Mouse (Mus musculus): ENCODE results near the gene Tle4. TPM values are rescaled to one million over a fixed set of nuclear protein-coding genes. Genes with fewer than 3 reads are reported as not detected.

Gene Tle4
- total and polyA plus RNA-seq, 3 experiments: 13.2 to 32.7 (median 15.4) TPM

GRCm38 (mm10) chr19:14449738-14450137, 148.1 kb downstream of the Tle4 start:
- Histone ChIP-seq H3K4me1 (ENCODE audit: insufficient read depth, low read depth, low read length) (no peaks in the 10 kb centered on the region), H3K27me3 (ENCODE audit: insufficient read depth, low read length) (no peaks in the 10 kb centered on the region), H3K36me3 (replicated peaks) (peaks cover 61% of the 10 kb centered on the region), H3K9me3 (replicated peaks) (no peaks in the 10 kb centered on the region), H3K4me3 (ENCODE audit: low read depth, low read length) (no peak overlapping the region)
- DNase-seq (ENCODE audit: low spot score) (no peak), ATAC-seq (ENCODE audit: extremely low read depth, insufficient number of reproducible peaks, low FRiP score, poor library complexity, severe bottlenecking) (peak; percentile 34; the same call in 1 of the 2 replicates)
- TF ChIP-seq CTCF (IDR thresholded peaks at IDR 0.05; ENCODE audit: low read depth, low read length) (no peak), TAL1 (conservative IDR thresholded peaks at IDR 0.05; ENCODE audit: low read depth, low read length) (no peak), GATA1 (IDR thresholded peaks at IDR 0.05; ENCODE audit: borderline replicate concordance, low read length) (no peak), GATA2 (IDR thresholded peaks at IDR 0.05; ENCODE audit: borderline replicate concordance, low read depth, low read length) (no peak), POLR2AphosphoS5 (IDR thresholded peaks at IDR 0.05; ENCODE audit: insufficient replicate concordance, low read depth, low read length) (no peak)

- H3K4me1 ChIP-seq (ENCODE audit: insufficient read depth, low read depth, low read length): no peaks in the 10 kb centered on the region
- H3K4me3 ChIP-seq (ENCODE audit: low read depth, low read length): no peak overlapping the region
- TF ChIP-seq GATA1 (IDR thresholded peaks at IDR 0.05; ENCODE audit: borderline replicate concordance, low read length): no peak
- no peak for TF ChIP-seq CTCF (IDR thresholded peaks at IDR 0.05; ENCODE audit: low read depth, low read length)
- TF ChIP-seq TAL1 (conservative IDR thresholded peaks at IDR 0.05; ENCODE audit: low read depth, low read length): no peak
- no peak for TF ChIP-seq GATA2 (IDR thresholded peaks at IDR 0.05; ENCODE audit: borderline replicate concordance, low read depth, low read length)
- no peak for TF ChIP-seq POLR2AphosphoS5 (IDR thresholded peaks at IDR 0.05; ENCODE audit: insufficient replicate concordance, low read depth, low read length)
- DNase-seq (ENCODE audit: low spot score) (no peak), ATAC-seq (ENCODE audit: extremely low read depth, insufficient number of reproducible peaks, low FRiP score, poor library complexity, severe bottlenecking) (no peak)
- H3K27me3 ChIP-seq (ENCODE audit: insufficient read depth, low read length): no peaks in the 10 kb centered on the region
- peaks cover 50% of the 10 kb centered on the region for H3K36me3 ChIP-seq (replicated peaks)
- H3K9me3 ChIP-seq (replicated peaks): no peaks in the 10 kb centered on the region
Observed at GRCm38 (mm10) chr19:14448586-14448985, 149.3 kb downstream of the Tle4 start.

- peaks cover 39% of the 10 kb centered on the region for H3K36me3 ChIP-seq (replicated peaks)
Observed at GRCm38 (mm10) chr19:14447474-14447873, 150.4 kb downstream of the Tle4 start.

GRCm38 (mm10) chr19:14441861-14442260, 156.0 kb downstream of the Tle4 start:
- Histone ChIP-seq H3K9me3 (replicated peaks) (no peaks in the 10 kb centered on the region), H3K4me3 (ENCODE audit: low read depth, low read length) (no peak overlapping the region)
- no peak for ATAC-seq (ENCODE audit: extremely low read depth, insufficient number of reproducible peaks, low FRiP score, poor library complexity, severe bottlenecking)

More at GRCm38 (mm10) chr19:14447474-14447873, 150.4 kb downstream of the Tle4 start:
- H3K27me3 ChIP-seq (ENCODE audit: insufficient read depth, low read length): no peaks in the 10 kb centered on the region
- no peaks in the 10 kb centered on the region for H3K9me3 ChIP-seq (replicated peaks)
- no peak for ATAC-seq (ENCODE audit: extremely low read depth, insufficient number of reproducible peaks, low FRiP score, poor library complexity, severe bottlenecking)
- no peak overlapping the region for H3K4me3 ChIP-seq (ENCODE audit: low read depth, low read length)
- no peak for TF ChIP-seq POLR2AphosphoS5 (IDR thresholded peaks at IDR 0.05; ENCODE audit: insufficient replicate concordance, low read depth, low read length)
- no peak for TF ChIP-seq TAL1 (conservative IDR thresholded peaks at IDR 0.05; ENCODE audit: low read depth, low read length)
- no peak for TF ChIP-seq CTCF (IDR thresholded peaks at IDR 0.05; ENCODE audit: low read depth, low read length)
- no peak for TF ChIP-seq GATA2 (IDR thresholded peaks at IDR 0.05; ENCODE audit: borderline replicate concordance, low read depth, low read length)
- TF ChIP-seq GATA1 (IDR thresholded peaks at IDR 0.05; ENCODE audit: borderline replicate concordance, low read length): no peak
- DNase-seq (ENCODE audit: low spot score): no peak
- H3K4me1 ChIP-seq (ENCODE audit: insufficient read depth, low read depth, low read length): no peaks in the 10 kb centered on the region

GRCm38 (mm10) chr19:14437226-14437625, 160.6 kb downstream of the Tle4 start:
- no peak overlapping the region for H3K4me3 ChIP-seq (ENCODE audit: low read depth, low read length)
- no peaks in the 10 kb centered on the region for H3K9me3 ChIP-seq (replicated peaks)
- no peaks in the 10 kb centered on the region for H3K4me1 ChIP-seq (ENCODE audit: insufficient read depth, low read depth, low read length)
- no peak for TF ChIP-seq GATA2 (IDR thresholded peaks at IDR 0.05; ENCODE audit: borderline replicate concordance, low read depth, low read length)
- TF ChIP-seq GATA1 (IDR thresholded peaks at IDR 0.05; ENCODE audit: borderline replicate concordance, low read length): no peak
- no peak for TF ChIP-seq TAL1 (conservative IDR thresholded peaks at IDR 0.05; ENCODE audit: low read depth, low read length)
- no peak for TF ChIP-seq CTCF (IDR thresholded peaks at IDR 0.05; ENCODE audit: low read depth, low read length)
- TF ChIP-seq POLR2AphosphoS5 (IDR thresholded peaks at IDR 0.05; ENCODE audit: insufficient replicate concordance, low read depth, low read length): no peak
- H3K27me3 ChIP-seq (ENCODE audit: insufficient read depth, low read length): peaks cover 5% of the 10 kb centered on the region; the same call in 1 of the 2 replicates
- ATAC-seq (ENCODE audit: extremely low read depth, insufficient number of reproducible peaks, low FRiP score, poor library complexity, severe bottlenecking) (no peak), DNase-seq (ENCODE audit: low spot score) (no peak)
- no peaks in the 10 kb centered on the region for H3K36me3 ChIP-seq (replicated peaks)

More at GRCm38 (mm10) chr19:14441861-14442260, 156.0 kb downstream of the Tle4 start:
- no peaks in the 10 kb centered on the region for H3K27me3 ChIP-seq (ENCODE audit: insufficient read depth, low read length)
- no peaks in the 10 kb centered on the region for H3K4me1 ChIP-seq (ENCODE audit: insufficient read depth, low read depth, low read length)
- TF ChIP-seq POLR2AphosphoS5 (IDR thresholded peaks at IDR 0.05; ENCODE audit: insufficient replicate concordance, low read depth, low read length) (no peak), GATA2 (IDR thresholded peaks at IDR 0.05; ENCODE audit: borderline replicate concordance, low read depth, low read length) (no peak), GATA1 (IDR thresholded peaks at IDR 0.05; ENCODE audit: borderline replicate concordance, low read length) (no peak), CTCF (IDR thresholded peaks at IDR 0.05; ENCODE audit: low read depth, low read length) (no peak), TAL1 (conservative IDR thresholded peaks at IDR 0.05; ENCODE audit: low read depth, low read length) (no peak)
- peaks cover 6% of the 10 kb centered on the region for H3K36me3 ChIP-seq (replicated peaks)
- no peak for DNase-seq (ENCODE audit: low spot score)

GRCm38 (mm10) chr19:14436567-14436966, 161.3 kb downstream of the Tle4 start:
- no peaks in the 10 kb centered on the region for H3K4me1 ChIP-seq (ENCODE audit: insufficient read depth, low read depth, low read length)
- H3K9me3 ChIP-seq (replicated peaks): no peaks in the 10 kb centered on the region
- H3K36me3 ChIP-seq (replicated peaks): no peaks in the 10 kb centered on the region
- ATAC-seq (ENCODE audit: extremely low read depth, insufficient number of reproducible peaks, low FRiP score, poor library complexity, severe bottlenecking): no peak
- no peak overlapping the region for H3K4me3 ChIP-seq (ENCODE audit: low read depth, low read length)
- no peak for DNase-seq (ENCODE audit: low spot score)
- peaks cover 5% of the 10 kb centered on the region; the same call in 1 of the 2 replicates for H3K27me3 ChIP-seq (ENCODE audit: insufficient read depth, low read length)
- TF ChIP-seq TAL1 (conservative IDR thresholded peaks at IDR 0.05; ENCODE audit: low read depth, low read length) (no peak), POLR2AphosphoS5 (IDR thresholded peaks at IDR 0.05; ENCODE audit: insufficient replicate concordance, low read depth, low read length) (no peak), CTCF (IDR thresholded peaks at IDR 0.05; ENCODE audit: low read depth, low read length) (no peak), GATA2 (IDR thresholded peaks at IDR 0.05; ENCODE audit: borderline replicate concordance, low read depth, low read length) (no peak), GATA1 (IDR thresholded peaks at IDR 0.05; ENCODE audit: borderline replicate concordance, low read length) (no peak)
